Mouse (Mus musculus) liver, postnatal 0 days (tissue): ENCODE measurements around the gene Masp1. TPM values are rescaled to one million over a fixed set of nuclear protein-coding genes. Genes with fewer than 3 reads are reported as not detected.

Experiments
- ATAC-seq: fragments of 200-750 bp; cut with Nextera tagmentation; 2 replicates; pipeline ENCODE4 v1.8.0; 2017; ENCODE audit warnings: mild to moderate bottlenecking, moderate library complexity
- DNase-seq: peaks from one replicate; pipeline ENCODE4 v3.0.0-alpha.2; 2016
- H3K27ac ChIP-seq: fragments of 300-500 bp; sonication (generic); 2 replicates; pipeline ENCODE4 v1.5.1; 2014; ENCODE audit warnings: antibody characterized with exemption, moderate library complexity, mild to moderate bottlenecking, low read depth
- H3K27me3 ChIP-seq: fragments of 300-500 bp; sonication (generic); 2 replicates; pipeline ENCODE4 v1.6.1; 2014; ENCODE audit warnings: low read length, control low read depth, mixed read lengths; ENCODE audit not compliant: insufficient read depth
- H3K36me3 ChIP-seq: fragments of 300-500 bp; sonication (generic); replicated peaks from 2 replicates; pipeline ENCODE4 v1.6.1; 2014; ENCODE audit warnings: mild to moderate bottlenecking, control low read depth, low read length, moderate library complexity, mixed read lengths; ENCODE audit not compliant: insufficient read depth
- H3K4me1 ChIP-seq: fragments of 300-500 bp; sonication (generic); 2 replicates; pipeline ENCODE4 v1.6.1; 2014; ENCODE audit warnings: antibody characterized with exemption, mild to moderate bottlenecking, control low read depth; ENCODE audit not compliant: insufficient read depth
- H3K4me2 ChIP-seq: fragments of 300-500 bp; sonication (generic); 2 replicates; pipeline ENCODE4 v1.6.1; 2014; ENCODE audit warnings: low read depth, mild to moderate bottlenecking, low read length, moderate library complexity, mixed read lengths
- H3K4me3 ChIP-seq: fragments of 300-500 bp; sonication (generic); 2 replicates; pipeline ENCODE4 v1.5.1; 2014; ENCODE audit warnings: low read depth, low read length
- H3K9ac ChIP-seq: fragments of 300-500 bp; sonication (generic); replicated peaks from 2 replicates; pipeline ENCODE4 v1.6.1; 2014; ENCODE audit warnings: mild to moderate bottlenecking, moderate library complexity
- H3K9me3 ChIP-seq: fragments of 300-500 bp; sonication (generic); 2 replicates; pipeline ENCODE4 v1.6.1; 2016; ENCODE audit warnings: mild to moderate bottlenecking, control low read depth, low read length, mixed read lengths
- CTCF ChIP-seq: sonication (generic); IDR thresholded peaks from 2 replicates; pipeline ENCODE4 v1.5.1; 2016; ENCODE audit warnings: antibody characterized with exemption, low read depth
- EP300 ChIP-seq: IDR thresholded peaks from 2 replicates; pipeline ENCODE4 v1.6.1; 2016; ENCODE audit warnings: antibody characterized with exemption, low read depth, mild to moderate bottlenecking
- WGBS: fragments of 180-500 bp; shearing (Covaris S2); extraction: QIAGEN DNeasy Blood & Tissue Kit; methylation state at CpG from one replicate; pipeline ENCODE4 v1.1.7; 2014; ENCODE audit not compliant: insufficient replicate concordance; 5-methylcytosine and 5-hydroxymethylcytosine counted together
- polyA plus RNA-seq: library from polyadenylated mRNA; unstranded; fragments of >200 nt; fragmentation: Nextera tagmentation; extraction: Ambion mirVana; gene quantifications from 2 replicates; pipeline ENCODE4 v1.2.1, GENCODE M21; 2015

The Masp1 gene
- polyA plus RNA-seq, 1 experiment from 2014 or later = 38.3 TPM

DNA sequence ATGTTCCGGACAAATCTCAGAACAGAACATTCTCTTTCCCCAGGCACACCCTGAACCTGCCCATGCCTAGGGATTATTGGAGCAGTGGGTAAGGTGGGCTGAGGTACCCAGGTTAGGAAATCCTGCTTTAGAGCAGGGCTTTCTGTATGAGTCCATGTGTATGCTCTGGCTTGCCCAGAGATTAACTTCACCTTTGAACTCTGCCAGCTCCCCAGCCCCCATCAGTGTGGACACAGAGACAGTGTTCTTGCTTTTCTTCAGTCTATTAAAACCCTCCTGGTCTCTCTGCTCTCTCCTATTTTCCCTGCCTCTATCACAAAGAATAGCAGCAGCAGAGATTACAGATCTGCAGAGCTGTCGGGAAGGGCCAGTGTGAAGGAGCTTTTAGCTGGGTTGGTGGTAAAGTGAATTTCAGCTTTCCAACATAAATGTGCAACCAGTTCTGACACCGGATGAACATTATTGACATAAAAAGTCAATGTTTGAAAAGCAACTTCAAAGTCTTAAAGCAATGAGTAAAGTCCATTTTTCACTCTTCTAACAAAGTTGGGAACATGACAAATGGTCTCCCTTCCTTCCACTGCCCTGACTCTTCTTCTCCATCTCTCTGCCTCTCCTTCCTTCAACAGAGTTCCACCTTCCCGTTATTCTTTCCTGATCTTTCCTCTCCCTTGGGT lies 56.8 kb downstream of the Masp1 start:
- TF ChIP-seq CTCF = no peak
- peak; percentile 5; the same call in 1 of the 2 replicates for TF ChIP-seq EP300

GRCm38 (mm10) chr16:23458906-23459588 lies 61.6 kb downstream of the Masp1 start:
- no peak overlapping the region for H3K4me2 ChIP-seq
- H3K27ac ChIP-seq = no peak overlapping the region
- no peak overlapping the region for H3K9ac ChIP-seq
- H3K4me3 ChIP-seq = no peak overlapping the region
- H3K4me1 ChIP-seq = 0 out of 2 replicates have a peak, but pooled peaks cover 5% of the 10 kb centered on the region
- ATAC-seq (no peak), DNase-seq (no peak)
- H3K9me3 ChIP-seq = no peaks in the 10 kb centered on the region
- H3K27me3 ChIP-seq = no peaks in the 10 kb centered on the region
- TF ChIP-seq CTCF = no peak
- H3K36me3 ChIP-seq = no peaks in the 10 kb centered on the region
- WGBS = 50% methylated on average over 7 of the region's 7 CpGs

More for the DNA sequence above, 56.8 kb downstream of the Masp1 start:
- Histone ChIP-seq H3K9ac (no peak overlapping the region), H3K36me3 (no peaks in the 10 kb centered on the region), H3K4me3 (no peak overlapping the region), H3K27ac (peak overlapping the region; percentile 87), H3K27me3 (no peaks in the 10 kb centered on the region), H3K9me3 (no peaks in the 10 kb centered on the region), H3K4me1 (peaks cover 12% of the 10 kb centered on the region; the same call in 1 of the 2 replicates), H3K4me2 (peak overlapping the region; percentile 6; the same call in 1 of the 2 replicates)
- WGBS = 56% methylated on average over 4 of the region's 4 CpGs
- peak; percentile 95 for ATAC-seq
- peak; percentile 54 for DNase-seq

DNA sequence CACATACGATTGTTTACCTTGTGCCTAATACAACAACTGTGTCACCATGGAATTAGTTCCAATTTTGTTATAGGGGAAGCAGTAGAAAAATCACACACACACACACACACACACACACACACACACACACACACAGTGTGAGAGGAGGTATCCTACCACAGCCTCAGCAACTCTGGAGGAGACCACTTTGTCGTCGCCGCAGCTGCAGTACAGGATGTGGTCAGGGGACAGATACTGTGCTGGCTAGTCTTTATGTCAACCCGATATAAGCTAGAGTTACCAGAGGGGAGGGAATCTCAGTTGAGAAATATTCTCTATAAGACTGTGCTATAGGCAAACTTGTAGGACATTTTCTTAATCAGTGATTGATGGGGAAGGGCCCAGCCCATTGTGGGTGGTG lies 63.3 kb downstream of the Masp1 start:
- H3K9ac ChIP-seq = no peak overlapping the region
- H3K27ac ChIP-seq = no peak overlapping the region
- no peak for ATAC-seq
- no peaks in the 10 kb centered on the region for H3K9me3 ChIP-seq
- H3K4me1 ChIP-seq = no peaks in the 10 kb centered on the region
- H3K4me2 ChIP-seq = no peak overlapping the region
- no peak for DNase-seq
- H3K4me3 ChIP-seq = no peak overlapping the region
- H3K27me3 ChIP-seq = no peaks in the 10 kb centered on the region
- 0 out of 2 replicates have a peak, but pooled peaks cover 4% of the 10 kb centered on the region for H3K36me3 ChIP-seq
- WGBS = 51% methylated on average over 5 of the region's 5 CpGs
- TF ChIP-seq EP300 = no peak
- no peak for TF ChIP-seq CTCF

- Histone ChIP-seq H3K4me1 (no peaks in the 10 kb centered on the region), H3K4me2 (no peak overlapping the region), H3K27me3 (no peaks in the 10 kb centered on the region), H3K9ac (no peak overlapping the region), H3K36me3 (0 out of 2 replicates have a peak, but pooled peaks cover 7% of the 10 kb centered on the region), H3K4me3 (no peak overlapping the region), H3K27ac (0 out of 2 replicates have a peak overlapping the region, but pooled peaks have one; percentile 44), H3K9me3 (no peaks in the 10 kb centered on the region)
- DNase-seq (peak; percentile 29), ATAC-seq (peak; percentile 74)
- 70% methylated on average over 3 of the region's 3 CpGs for WGBS
- TF ChIP-seq CTCF (no peak), EP300 (peak; percentile 41; the same call in 1 of the 2 replicates)
Observed at GRCm38 (mm10) chr16:23456534-23456933, 64.1 kb downstream of the Masp1 start.

GRCm38 (mm10) chr16:23454376-23454775 lies 66.2 kb downstream of the Masp1 start:
- H3K27ac ChIP-seq = no peak overlapping the region
- H3K4me3 ChIP-seq = no peak overlapping the region
- no peaks in the 10 kb centered on the region for H3K27me3 ChIP-seq
- no peaks in the 10 kb centered on the region for H3K4me1 ChIP-seq
- H3K9me3 ChIP-seq = no peaks in the 10 kb centered on the region
- TF ChIP-seq EP300 (no peak), CTCF (no peak)
- no peak overlapping the region for H3K9ac ChIP-seq
- WGBS = 67% methylated on average over 6 of the region's 6 CpGs
- 0 out of 2 replicates have a peak, but pooled peaks cover 7% of the 10 kb centered on the region for H3K36me3 ChIP-seq
- no peak for ATAC-seq
- DNase-seq = no peak
- H3K4me2 ChIP-seq = no peak overlapping the region

DNA sequence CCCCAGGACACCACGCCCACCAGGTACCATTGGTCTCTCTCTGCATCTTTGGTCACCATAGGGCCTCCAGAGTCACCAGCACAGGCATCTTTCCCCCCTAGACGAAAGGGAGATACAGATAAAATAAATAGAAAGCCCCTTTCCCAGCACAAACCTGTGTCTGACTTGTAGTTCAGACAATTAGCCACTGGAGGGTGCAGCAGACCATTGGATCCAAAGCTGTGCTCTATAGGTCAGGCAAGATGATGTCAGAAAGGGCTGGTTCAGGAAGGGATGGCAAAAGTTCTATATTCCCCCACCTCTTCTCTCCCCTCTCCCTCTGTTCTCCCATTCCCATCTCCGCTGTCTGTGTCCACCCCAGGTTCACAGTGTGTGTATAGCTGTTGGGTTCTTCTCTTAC lies 68.1 kb downstream of the Masp1 start:
- peak; percentile 79 for TF ChIP-seq CTCF
- TF ChIP-seq EP300 = no peak
- no peak overlapping the region for H3K9ac ChIP-seq
- no peak overlapping the region for H3K4me2 ChIP-seq
- no peaks in the 10 kb centered on the region for H3K4me1 ChIP-seq
- DNase-seq = peak; percentile 47
- H3K4me3 ChIP-seq = no peak overlapping the region
- no peak for ATAC-seq
- H3K27ac ChIP-seq = no peak overlapping the region
- no peaks in the 10 kb centered on the region for H3K27me3 ChIP-seq
- no peaks in the 10 kb centered on the region for H3K9me3 ChIP-seq
- 35% methylated on average over 3 of the region's 3 CpGs for WGBS
- 0 out of 2 replicates have a peak, but pooled peaks cover 7% of the 10 kb centered on the region for H3K36me3 ChIP-seq
